Mouse (Mus musculus) embryonic stem cell, embryonic (primary cell): ENCODE results near the gene Ccdc146.

ENCODE experiments used
- CTCF ChIA-PET, 4 experiments: fragments of 300-600 bp in 2 of 4; fragments of 350-600 bp in 2 of 4; sonication (Branson Sonifier 250); formaldehyde crosslinking; loops; one replicate each; lab custom pipeline; 2022; ENCODE audit warnings: inconsistent platforms in 2 of 4; lab: Charles Lee
- POLR2A ChIA-PET, 4 experiments: fragments of 300-600 bp in 2 of 4; fragments of 350-600 bp in 2 of 4; sonication (Branson Sonifier 250); formaldehyde crosslinking; loops; one replicate each; lab custom pipeline; 2022; ENCODE audit warnings: antibody characterized with exemption in 4 of 4, inconsistent platforms in 1 of 4; lab: Charles Lee

Gene Ccdc146

DNA sequence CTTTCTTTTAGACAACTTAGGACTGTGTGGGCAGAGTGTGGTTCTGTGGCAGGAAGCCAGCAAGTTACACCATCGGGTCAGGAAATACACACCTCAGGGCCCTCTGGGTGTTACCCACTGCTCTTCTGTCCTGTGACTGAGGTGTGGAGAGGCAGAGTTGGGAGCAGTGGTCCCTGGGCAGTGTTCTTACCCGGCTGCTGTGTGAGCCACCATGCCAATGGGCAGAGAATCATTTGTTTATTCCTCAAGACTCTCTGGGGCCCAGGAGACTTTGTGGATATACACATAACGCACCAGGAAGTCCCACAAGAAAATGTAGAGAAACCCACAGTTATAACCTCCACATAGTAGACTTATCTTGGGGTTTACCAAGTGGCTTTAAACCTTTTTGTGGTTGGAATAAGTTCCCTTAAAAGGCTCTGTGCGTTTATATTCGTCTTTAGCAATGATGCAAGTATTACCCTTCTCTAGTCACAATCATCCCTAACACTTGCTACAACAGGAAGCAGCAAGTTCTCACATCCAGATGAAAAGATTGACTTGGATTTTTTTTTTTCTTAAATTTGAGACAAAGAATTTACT lies 168.8 kb downstream of the Ccdc146 start:
- ChIA-PET CTCF (no interaction called here), POLR2A (no interaction called here)

DNA sequence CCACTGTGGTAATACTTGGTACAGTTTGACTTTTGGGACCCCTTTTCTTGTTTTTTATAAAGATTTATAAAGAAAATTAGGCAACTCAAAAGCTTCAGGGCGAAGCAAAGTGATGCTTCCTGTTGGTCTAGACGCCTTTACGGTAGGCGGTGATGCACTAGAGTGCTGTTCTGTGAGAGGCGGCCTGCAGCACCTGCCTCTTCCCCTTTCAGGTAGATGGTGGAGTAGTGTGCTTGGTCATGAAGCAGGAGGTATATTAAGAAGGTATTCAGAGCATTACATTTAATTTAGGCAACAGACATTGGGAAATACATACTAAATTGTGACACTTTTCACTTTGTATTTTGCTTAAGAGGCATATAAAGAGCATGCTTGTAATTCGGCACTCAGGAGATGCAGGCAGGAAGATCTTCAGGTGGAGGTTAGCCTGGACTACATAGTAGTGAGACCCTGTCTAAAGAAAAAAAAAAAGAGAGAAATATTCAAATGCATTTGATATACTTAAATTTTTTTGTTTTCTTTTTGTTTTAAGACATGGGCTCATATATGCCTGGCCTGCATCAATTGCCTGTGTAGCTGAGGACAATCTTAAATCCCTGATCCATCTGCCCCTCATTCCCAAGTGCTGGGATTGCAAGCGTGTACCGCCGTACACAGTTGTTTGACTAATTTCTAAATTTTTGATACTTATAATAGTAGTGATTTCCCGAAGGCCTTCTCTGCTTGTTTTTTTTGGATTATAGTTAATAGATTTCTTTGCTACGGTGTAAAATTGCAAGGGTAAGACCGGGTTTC lies 169.5 kb downstream of the Ccdc146 start:
- ChIA-PET POLR2A (no interaction called here), CTCF (no interaction called here)

DNA sequence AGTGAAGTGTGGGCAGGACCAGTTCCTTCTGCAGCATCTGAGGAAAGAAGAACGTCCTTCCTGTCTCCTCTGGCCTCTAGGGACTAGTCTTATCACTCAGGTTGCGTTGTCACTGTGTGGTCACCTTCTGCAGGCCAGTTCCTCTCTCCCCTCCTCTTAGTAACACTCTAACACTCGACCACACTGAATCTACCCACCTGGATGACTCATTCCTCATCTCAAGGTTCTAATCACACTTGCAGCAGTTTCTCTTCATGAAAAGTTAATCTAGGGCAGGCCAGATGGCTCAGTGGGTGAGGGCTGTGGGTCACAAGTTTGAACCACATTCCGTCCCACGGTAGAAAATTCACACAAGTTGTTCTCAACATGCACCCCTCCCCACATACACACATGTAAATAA lies 175.6 kb downstream of the Ccdc146 start:
- ChIA-PET POLR2A (no interaction called here), CTCF (no interaction called here)

DNA sequence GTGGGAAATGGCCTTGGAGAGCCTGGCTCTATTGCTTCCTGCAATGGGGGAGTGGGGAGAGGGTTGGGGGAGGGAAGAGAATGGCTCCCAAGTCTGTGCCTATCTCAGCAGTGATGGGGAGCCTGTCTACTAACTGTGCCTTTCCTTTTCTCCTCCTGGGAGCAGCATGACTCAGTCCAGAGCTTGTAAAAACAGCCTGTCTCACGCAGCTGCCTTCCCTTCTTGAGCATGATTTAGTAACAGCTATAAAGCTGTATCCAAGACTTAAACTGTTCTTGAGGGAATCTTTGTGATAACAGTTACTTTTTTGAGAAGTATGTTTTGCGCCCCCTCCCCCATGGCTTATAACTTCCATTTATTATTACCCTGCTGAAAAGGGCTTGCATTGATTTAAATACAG lies 176.6 kb downstream of the Ccdc146 start:
- POLR2A ChIA-PET: interaction anchor here in 1 of 4 experiments (1.5 kb wide), 1 partner anchor 13 kb away, joined by 3 read pairs; no protein-coding TSS in a partner anchor
- CTCF ChIA-PET: no interaction called here

DNA sequence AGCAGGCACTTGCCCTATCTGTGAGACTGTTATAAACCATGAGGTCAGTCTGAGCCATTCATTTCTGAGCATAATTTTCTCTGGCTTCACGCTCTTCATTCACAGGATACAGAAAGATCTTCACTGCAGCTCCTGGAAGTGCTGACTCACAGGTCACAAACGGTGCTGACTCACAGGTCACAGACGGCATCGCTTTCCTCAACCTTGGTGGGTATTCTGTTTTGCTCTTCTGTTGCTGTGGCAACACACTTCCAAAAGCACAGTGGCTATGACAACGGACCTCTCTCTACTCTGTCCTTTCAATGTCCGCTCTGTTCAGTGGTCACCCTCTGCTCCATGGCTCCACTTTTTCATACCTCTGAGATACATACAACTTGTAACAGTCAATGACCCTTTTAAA lies 177.7 kb downstream of the Ccdc146 start:
- POLR2A ChIA-PET: interaction anchor here (0.7 to 1.6 kb wide), 4 partner anchors 10 to 594 kb away, joined by 3 to 4 read pairs (median 3); no protein-coding TSS in a partner anchor

DNA sequence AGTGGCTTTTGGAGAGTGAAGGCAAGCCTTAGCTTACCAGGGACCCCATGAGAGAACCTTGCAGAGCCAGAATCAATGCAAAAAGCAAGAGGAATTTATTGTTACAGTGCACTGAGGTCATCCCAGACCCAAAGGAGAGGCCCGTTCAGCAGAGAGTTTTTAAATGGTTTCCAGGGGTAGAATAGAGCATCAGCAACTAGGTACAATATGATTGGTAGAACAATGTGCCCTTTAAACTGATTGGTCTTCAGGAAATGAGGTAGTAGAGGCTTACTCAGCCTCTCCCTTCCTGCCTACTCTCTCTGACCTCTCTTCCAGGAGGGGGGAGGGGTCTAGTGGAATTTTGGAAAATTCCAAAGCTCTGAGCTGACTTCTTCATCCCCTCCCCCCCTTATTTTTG lies 179.2 kb downstream of the Ccdc146 start:
- ChIA-PET CTCF (interaction anchor here in 1 of 4 experiments (1.3 kb wide), 1 partner anchor 16 kb away, joined by 3 read pairs; no protein-coding TSS in a partner anchor), POLR2A (interaction anchor here in 2 of 4 experiments (0.6 to 1.9 kb wide), 4 partner anchors 13 to 1261 kb away, joined by 3 to 9 read pairs (median 4); no protein-coding TSS in a partner anchor)

More for the DNA sequence above, 177.7 kb downstream of the Ccdc146 start:
- CTCF ChIA-PET: no interaction called here

DNA sequence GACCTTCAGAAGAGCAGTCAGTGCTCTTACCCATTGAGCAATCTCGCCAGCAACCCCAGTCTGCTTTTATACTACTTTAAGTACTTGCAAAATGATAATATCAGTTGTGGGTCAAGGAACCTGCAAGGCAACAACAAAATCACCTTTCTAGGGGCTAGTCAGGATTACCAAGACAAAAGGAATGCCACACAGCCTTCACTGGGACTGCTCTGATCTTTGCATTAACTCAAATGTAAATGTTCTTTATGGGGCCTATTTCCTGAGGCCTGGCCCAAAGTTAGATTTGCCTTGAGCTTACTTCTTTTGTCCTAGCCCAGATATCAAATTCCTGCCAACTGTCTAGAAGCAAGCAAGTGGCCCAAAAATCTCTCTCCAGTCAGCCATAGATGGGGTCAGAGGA lies 179.9 kb downstream of the Ccdc146 start:
- ChIA-PET CTCF (interaction anchor here in 2 of 4 experiments (0.6 to 1.3 kb wide), 3 partner anchors 13 to 390 kb away, joined by 3 to 5 read pairs (median 3); no protein-coding TSS in a partner anchor), POLR2A (interaction anchor here in 3 of 4 experiments (0.5 to 1.9 kb wide), 4 partner anchors 13 to 1260 kb away, joined by 3 to 9 read pairs (median 4); no protein-coding TSS in a partner anchor)
